Mouse (Mus musculus) adrenal gland, adult 8-10 months (tissue): ENCODE results near the gene Tbc1d22b. TPM values are rescaled to one million over a fixed set of nuclear protein-coding genes. Genes with fewer than 3 reads are reported as not detected.
"Not testable (repeated sequence)": the region's sequence is repeated elsewhere in the genome, so short reads cannot be mapped to it uniquely, and the experiment has no call there.

ENCODE experiments used
- DNase-seq: peaks from one replicate; pipeline ENCODE4 v3.0.0; 2022
- total RNA-seq, 4 experiments: library from RNA; stranded (reverse); gene quantifications; 2 replicates each; pipeline ENCODE4 v1.2.4; 2022

Tbc1d22b gene
- total RNA-seq, 4 experiments from 2014 or later: 23.9 to 40.4 (median 32.0) TPM

DNA sequence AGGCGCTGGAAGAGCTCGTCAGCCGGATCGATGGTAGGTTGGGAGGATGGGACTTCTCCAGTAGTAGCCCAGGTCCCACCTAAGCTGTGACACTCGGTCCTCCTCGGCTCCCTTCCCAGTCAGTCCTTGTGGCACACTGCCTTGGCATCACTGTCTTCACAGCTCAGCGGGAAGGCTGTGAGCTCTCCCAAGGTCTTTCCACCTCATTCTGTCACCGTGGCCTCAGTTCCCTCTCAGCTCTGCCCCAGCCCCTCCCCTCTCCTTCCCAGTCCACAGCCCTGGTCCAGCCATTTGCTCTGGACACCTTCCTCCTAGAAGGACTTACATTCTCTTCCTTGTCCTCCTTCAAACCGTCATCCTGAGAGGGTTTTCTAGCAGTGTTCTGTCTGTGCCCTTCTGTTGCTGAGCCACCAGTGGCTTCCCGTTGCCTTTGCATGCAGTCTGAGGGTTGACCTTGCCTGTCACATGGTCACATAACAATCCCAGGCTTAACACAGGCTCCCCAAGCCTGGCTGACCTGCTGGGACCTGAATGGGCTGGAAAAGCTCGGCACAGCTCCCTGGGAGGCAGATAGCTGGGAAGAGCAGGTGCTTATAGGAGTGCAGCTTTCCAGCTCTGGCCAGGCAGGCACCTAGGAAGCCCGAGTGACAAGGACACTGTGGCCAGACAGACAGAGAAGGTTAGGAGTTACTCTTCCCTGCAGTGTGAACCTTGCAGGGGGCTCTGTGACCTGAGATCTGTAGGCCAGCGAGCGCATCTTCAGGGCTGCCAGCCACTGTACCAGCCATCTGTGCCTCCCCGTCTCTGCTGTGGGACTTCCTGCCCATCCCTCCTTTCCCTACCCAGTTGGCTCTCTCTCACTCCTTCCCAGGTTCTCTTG, 46.5 kb downstream of the Tbc1d22b start:
- peak; percentile 43 for DNase-seq

GRCm38 (mm10) chr17:29596771-29597132, 47.2 kb downstream of the Tbc1d22b start:
- DNase-seq: no peak

- DNase-seq: no peak
These were observed 49.5 kb downstream of the Tbc1d22b start for GRCm38 (mm10) chr17:29599051-29599450.

- DNase-seq: no peak
These were observed 50.0 kb downstream of the Tbc1d22b start for GRCm38 (mm10) chr17:29599537-29599936.

DNA sequence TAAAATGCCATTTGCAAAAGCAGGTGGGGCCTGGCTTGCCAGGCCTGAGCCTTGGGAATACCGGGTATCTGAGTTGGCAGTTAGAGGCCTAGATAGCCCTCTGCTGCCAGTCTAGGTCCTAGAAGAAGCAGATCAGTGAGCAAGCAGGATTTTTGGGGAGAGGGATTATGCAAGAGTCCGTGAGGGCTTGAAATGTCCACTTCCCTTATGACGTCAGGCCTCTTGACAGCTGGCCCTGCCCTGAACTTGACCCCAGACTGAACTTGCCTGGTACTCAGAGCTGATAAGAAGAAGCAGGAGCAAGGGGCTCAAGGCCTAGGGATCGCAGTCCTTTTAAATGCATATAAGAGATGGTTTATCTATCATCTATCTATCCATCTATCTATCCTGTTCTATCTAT, 51.8 kb downstream of the Tbc1d22b start:
- DNase-seq: peak; percentile 76

DNA sequence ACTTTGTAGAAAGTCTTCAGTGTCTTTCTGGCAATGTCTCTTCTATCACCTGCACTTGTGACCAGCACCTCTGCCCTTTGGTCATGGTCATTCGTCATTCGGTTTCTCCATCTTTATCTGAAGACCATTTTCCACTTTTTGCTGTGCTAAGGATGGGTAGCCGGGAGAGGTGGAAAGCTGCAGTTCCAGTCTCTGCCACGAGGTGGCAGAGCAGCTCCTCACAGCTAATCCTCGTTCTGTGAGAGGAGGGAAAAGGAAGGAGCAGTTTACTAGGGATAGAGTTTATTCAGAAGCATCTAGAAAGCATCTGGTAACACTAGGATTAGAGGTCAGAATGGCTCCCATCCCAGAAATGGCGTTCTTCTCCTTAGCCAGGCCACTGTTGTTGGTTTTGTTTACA, 53.7 kb downstream of the Tbc1d22b start:
- peak; percentile 55 for DNase-seq

DNA sequence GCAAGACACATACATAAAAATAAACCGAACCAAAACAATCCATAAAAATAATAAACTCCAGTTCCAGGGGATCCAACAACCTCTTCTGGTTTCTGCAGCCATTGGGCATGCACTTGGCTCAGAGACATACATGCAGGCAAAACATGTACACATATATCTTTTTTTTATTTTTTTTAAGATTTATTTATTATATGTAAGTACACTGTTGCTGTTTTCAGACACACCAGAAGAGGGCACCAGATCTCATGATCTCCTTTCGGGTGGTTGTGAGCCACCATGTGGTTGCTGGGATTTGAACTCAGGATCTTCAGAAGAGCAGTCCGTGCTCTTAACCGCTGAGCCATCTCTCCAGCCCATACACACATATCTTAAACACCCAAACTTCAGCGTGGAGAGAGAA, 63.9 kb downstream of the Tbc1d22b start:
- not testable (repeated sequence) for DNase-seq

DNA sequence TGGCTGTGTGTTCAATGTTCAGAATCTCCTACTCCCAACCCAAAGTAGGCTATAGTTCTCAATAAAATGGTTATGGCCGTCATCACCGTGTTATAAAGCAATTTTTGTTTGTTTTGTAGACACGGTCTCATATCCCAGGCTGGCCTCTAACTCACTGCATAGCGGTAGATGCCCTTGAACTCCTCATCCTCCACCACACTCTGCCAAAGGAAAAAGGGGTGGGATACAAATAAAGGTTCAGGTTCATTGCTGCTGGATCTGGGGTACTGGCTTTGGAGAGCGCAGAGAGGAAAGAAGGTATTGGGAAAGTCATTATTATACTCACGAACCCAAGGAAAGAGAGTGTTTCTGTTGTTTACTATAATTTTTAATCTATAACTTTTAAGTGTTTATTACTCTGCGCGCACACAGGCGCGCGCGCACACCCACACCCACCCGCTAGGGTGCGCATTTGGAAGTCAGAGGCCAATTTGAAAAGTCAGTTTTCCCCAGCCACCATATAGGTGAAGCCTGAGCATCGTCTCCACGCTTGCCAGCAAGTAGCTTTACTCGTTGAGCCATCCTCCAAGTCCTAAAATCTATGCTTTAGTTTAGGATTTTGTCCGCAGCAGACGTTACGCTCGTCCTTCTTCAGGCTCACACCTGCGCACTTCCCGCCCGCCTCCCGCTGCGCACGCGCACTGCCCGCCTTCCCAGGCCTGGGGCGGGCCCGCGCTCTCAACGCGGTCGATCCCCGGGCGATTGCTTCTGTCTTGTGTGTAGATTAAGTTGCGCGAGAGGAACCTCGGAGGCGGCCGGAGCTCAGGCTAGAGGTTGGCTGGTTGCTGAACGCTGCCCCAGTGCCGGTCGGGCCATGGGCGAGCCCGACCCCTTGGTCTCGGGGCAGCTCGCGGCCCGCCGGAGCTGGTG, 64.8 kb downstream of the Tbc1d22b start, which contains the start of the genes Rnf8 and Gm28043:
Rnf8 (plus strand) TSS at position 676 of the 909 bp plus-strand sequence.
Gm28043 (plus strand) TSS at position 762 of the 909 bp plus-strand sequence.
- DNase-seq: peak; percentile 89

- no peak for DNase-seq
These were observed 65.5 kb downstream of the Tbc1d22b start for GRCm38 (mm10) chr17:29615024-29615551.

- peak; percentile 61 for DNase-seq
These were observed 66.0 kb downstream of the Tbc1d22b start for GRCm38 (mm10) chr17:29615616-29616015.

DNA sequence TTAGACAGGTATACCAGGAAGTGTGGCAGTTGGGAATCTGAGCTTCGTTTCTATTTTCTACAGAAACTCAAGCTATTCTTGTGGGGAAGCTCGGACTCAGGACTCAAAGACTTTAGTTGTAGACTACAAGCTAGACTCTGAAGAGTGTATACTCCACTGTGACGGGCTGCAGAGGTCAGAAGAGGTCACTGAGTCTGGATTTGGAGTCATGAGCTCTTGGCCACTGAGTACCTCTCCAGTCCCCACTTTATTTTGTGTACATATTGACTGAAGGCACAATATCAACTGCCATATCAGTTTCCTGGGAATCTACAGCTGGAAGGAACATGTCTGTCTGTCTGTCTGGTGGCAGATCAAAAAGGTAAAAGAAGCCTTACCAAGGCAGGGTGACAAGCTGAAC, 69.6 kb downstream of the Tbc1d22b start:
- no peak for DNase-seq

DNA sequence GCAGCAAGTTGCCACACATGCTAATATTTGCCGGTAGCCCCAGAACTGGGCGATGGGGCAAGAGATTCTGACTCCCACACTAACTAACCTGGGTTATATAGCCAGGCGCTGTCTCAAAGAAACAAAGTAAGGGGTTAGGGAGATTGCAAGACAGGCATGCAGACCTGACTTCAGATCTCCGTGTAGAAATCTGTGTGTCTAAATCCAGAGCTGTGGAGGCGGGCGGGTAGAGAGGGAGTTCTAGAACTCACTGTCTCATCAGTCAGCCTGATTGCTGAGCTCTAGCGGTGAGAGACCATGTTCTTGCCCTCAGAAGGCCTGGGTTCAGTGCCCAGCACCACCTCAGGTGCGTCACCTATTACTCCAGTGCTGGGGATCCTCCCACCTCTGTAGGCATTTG, 73.9 kb downstream of the Tbc1d22b start:
- no peak for DNase-seq

- DNase-seq: no peak
These were observed 77.7 kb downstream of the Tbc1d22b start for GRCm38 (mm10) chr17:29627285-29627684.

GRCm38 (mm10) chr17:29628946-29629345, 79.4 kb downstream of the Tbc1d22b start:
- DNase-seq: no peak

DNA sequence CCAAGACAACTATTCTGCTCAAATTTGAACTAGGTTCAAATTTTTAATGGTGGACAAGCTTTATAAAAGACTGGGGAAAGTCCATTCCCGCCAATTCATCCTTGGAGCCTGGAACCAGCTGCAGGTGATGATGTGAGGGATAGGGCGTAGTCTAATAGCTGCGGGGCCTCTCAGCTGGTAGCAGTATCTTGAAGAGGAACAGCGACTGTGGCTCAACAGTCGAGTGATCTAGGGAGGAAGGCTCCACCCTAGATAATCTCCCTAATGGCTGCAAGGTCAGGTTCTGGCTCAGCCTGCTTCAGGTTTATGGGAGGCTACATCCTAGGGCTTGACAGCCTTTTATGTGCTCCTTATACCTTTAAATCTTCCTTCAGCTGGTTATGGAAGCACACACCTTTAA, 80.0 kb downstream of the Tbc1d22b start:
- DNase-seq: no peak

- DNase-seq: no peak
These were observed 82.7 kb downstream of the Tbc1d22b start for GRCm38 (mm10) chr17:29632312-29632711.

- no peak for DNase-seq
These were observed 85.9 kb downstream of the Tbc1d22b start for GRCm38 (mm10) chr17:29635492-29635891.

GRCm38 (mm10) chr17:29636118-29636517, 86.5 kb downstream of the Tbc1d22b start:
- DNase-seq: no peak

DNA sequence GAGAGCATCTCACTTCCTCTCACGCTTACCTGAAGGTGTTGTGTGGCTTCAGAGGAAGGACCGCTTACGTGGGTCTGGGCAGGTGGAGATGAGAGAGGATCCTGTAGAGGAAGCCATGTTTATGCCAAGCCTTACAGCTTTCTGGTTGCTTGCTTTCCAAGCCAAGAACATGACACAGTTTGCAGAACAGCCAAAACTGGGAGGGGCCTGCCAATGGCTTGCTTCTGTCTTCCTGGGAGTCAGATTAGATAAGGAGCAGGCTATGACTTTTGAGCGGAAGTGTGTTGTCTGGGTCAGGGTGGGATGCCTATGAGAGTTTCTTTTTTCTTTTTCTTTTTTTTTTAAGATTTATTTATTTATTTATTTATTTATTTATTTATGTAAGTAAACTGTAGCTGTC, 87.8 kb downstream of the Tbc1d22b start:
- DNase-seq: no peak

DNA sequence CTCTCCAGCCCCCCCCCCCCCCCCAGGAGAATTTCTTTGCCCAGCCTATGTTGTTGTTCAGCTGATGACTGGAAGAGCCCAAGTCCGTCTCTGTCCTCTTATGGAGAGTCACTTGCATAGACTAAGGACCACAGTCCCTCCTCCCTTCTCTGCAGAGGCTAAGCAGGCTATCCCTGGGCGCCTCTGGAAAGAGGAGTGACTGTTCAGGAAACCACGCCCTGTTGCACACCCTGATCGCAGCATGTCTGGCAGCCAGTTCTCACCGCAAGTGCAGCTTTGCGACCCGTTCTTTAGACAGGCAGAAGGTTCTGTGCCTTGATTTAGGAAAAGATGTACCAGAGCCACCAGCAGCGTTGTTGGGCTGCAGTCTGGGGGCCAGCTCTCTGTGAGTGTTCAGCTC, 88.3 kb downstream of the Tbc1d22b start:
- no peak for DNase-seq

GRCm38 (mm10) chr17:29640971-29641370, 91.4 kb downstream of the Tbc1d22b start:
- DNase-seq: peak; percentile 78

DNA sequence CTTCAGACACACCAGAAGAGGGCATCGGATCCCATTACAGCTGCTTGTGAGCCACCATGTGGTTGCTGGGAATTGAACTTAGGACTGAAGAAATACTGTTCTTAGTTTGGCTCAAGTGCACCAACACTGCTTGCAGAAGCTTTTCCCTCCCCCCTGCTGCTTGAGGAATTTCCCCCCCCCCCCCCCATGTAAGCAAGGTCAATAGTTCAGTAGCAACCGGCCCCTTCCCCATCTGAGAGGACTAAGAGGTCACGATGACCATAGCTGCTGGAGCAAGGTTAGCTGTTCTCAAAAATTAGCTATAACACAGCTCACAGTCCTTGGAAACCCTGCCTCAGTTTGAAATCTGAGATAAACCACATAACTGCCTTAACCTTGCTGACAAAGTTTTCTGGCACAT, 92.6 kb downstream of the Tbc1d22b start:
- DNase-seq: no peak
